Mouse (Mus musculus) c-Kit-negative CD71-positive TER-119-positive erythroid progenitor cells, embryonic 14.5 days (primary cell): Measurements from ENCODE around the gene Scrt2.
A peak's percentile ranks its signal among the peaks of the same experiment; 100 is the strongest.

Experiments
- DNase-seq: peaks from one replicate; pipeline ENCODE4 v3.0.0-alpha.2; 2013; ENCODE audit warnings: low read depth, low spot score

Gene Scrt2

DNA sequence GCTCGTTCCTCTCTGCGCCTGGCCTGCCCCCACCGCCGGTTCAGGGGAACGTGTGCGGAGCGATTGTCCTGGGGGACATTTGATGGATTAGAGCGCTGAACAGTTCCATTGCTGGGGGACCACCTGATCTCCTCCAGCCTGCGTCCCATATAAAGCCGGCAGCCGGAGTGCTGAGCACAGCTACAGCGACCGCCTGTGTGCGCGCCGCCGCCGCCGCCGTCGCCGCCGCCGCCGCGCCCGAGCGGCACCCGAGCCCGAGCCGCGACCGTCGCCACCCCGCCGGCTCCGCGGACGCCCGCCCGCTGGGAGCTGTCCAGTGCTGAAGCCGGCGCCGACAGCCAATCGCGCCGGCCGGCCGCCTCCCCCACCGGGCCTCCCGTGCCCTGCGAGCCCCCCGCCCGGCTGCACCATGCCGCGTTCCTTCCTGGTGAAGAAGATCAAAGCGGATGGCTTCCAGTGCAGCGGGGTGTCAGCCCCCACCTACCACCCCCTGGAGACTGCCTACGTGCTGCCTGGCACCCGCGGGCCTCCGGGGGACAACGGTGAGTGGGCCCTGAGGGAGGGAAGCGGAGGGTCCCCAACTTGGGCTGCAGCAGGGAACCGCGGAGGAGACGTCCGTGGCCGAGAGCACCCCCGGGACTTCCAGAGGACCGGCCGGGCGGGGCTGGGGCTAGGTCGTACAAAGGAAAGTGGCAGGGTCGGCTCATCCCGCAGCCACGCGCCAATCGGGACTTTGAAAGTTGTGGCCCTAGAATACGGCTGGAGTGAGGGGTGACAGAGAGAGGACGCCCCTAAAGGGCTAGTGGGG is 516 bp downstream of the Scrt2 start:
- no peak for DNase-seq

DNA sequence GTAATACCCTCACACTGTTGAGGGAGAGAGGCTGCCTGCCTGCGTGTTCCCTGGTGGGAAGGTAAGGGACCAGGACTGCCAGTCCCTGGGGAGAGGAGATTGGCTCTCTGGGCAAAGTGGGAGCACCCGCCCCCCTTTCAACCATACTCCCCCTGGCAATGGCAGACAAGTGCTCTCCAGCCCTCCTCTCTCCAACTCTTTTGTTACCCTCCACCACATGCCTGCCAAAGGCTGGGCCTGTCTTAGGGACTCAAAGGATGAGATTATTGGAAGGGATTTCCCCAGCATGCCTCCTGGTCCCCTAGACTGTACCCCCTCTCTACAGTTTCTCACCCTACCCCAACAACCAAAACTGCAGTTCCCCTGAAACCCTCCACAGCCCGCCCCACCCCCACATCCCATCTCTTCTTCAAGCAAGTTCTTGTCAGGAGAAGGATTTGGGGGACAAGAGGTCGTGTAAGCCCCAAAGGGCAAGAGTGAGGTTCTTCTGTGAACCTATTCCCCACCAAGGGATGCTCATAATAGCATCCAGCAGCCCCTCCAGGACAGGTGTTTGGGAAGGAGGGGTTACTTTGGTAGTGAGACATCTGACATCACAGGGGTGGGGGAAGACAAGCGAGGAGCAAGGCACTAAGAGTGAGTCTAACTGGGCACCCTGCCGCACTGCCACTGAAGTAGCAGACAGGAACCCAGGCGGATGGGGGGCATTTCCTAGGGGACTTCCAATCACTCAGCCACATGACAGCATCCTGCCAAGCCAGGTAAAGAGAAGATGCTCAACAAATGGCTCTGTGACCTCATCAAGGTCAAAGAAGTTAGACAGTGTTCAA is 1.3 kb downstream of the Scrt2 start:
- DNase-seq, result no peak

DNA sequence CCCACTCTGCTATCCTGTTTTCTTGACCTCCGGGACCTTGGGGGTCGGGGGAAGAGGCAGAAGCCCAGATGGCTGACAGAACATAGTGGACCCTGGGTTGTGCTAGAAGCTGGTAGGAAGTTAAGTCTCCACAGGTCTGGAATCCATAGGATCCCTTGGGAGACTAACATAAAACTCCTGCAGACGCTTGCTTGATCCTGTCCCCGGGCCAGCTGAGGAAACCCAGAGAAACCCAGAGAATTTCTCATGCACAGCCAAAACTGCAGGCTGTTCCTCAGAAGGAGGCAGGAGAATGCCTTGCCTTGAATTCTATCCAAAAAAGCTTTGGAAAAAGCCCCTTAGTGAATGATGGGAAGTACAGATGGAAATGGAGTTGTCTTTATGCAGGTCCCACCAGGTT is 2.1 kb downstream of the Scrt2 start:
- DNase-seq, result no peak

DNA sequence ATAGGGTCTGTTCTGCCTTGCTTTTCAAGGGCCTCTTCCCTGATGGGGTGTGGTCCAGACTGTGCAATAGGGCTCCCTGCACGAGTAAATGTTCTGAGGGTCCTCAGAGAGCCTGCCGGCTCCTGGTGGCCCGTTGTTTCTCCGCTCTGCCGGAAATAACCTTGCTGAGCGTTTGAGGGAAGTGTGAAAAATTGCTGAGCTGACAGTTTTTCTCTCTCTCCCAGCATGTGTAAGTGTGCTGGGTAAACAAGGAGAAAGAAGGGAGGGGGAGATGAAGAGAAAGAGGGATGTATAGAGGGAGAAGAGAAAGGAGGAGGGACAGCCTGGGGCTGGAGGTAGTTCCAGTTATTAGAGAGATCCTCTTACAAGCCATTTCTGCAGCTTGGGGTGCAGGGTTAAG is 3.0 kb downstream of the Scrt2 start:
- no peak for DNase-seq

DNA sequence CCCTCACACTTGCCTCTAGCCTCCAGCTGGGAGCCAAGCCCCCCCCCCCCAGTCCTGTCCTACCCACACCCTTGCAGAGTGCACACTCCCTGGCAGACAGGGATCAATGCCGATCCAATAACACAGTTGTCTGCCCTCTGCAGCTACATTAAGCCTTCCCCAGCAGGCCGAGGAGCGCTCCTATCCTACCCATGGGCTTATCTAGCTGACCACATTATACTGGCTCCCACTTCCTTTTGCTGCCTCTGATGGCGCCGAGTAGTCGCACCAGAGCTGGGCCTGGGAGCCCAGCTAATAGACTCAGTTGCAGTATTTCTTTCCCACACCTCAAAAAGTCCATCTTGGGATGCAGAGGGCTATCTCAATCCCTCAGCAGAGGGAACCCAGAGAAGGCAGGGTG is 4.1 kb downstream of the Scrt2 start:
- no peak for DNase-seq

DNA sequence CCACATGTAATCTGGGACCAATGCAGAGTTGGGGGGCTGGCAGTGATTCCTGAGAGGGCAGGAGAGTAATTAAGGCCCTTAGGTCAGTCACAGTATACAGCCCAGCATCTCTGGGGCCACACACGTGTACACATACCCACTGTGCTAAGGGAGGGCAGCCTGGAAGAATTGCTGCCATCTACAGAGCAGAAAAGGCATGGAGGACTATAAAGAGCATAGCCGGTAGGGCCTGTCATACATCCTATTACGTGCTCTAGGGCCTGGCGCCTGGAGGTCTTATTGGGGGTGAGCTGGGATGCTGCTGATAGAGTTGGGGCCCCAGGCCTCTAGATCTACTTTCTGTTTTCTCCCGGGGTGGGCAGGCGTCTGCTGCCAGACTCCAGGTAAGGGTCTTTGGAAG is 5.1 kb downstream of the Scrt2 start:
- DNase-seq, result no peak

DNA sequence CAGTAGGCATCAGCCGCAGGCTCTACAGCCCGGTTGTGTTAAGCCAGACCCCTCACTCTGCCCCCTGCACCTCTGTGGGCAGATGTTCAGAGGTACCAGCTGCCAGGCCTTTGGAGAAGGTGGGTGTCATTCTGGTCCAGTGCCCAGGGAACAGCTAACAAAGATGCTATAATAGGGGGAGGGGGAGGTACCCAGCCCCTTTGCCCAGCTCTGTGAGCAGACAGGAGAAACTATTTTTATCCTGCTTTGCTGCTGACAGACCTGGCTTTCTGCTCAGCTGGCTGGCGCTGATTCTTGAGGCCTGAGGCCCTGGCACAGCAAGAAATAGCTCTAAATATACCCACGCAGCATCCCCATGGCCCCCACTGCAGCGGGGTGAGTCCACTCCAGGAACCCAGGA is 5.8 kb downstream of the Scrt2 start:
- no peak for DNase-seq

DNA sequence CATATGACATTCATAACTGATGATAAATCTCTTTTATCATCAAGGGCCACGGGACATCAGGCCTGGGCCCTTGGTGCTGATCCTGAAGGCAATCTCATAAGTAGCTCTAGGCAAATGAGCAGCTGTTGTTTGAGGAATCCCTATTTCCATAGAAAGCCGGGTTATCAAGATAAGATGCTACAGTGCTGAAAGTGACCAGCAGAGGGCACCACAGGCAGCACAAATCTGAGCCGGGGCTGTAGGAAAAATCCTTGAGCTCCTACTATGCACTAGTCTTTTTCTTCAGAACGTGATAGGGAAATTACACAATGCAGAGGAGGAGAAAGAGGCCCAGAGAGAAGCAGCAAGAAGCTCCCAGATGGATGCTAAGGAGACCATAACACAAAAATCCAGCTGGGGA is 7.7 kb downstream of the Scrt2 start:
- peak; percentile 40 for DNase-seq

DNA sequence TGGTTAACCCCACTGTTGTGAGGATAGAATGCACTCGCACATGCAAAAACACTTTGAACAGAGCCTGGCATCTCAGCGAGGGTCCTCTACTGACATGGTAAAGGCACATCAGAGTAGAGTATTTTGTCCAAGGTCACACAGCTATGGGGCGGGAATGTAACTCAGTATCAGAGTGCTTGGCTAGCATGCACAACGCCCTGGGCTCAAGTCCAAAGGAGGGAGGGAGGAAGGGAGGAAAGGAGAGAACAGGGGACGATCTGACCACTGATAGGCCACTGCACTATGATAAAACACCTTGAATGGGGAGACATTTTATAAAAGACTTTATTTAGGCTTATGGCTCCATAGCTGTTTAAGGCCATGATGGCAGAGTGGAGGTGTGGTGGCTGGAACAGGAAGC is 8.3 kb downstream of the Scrt2 start:
- DNase-seq, result no peak

DNA sequence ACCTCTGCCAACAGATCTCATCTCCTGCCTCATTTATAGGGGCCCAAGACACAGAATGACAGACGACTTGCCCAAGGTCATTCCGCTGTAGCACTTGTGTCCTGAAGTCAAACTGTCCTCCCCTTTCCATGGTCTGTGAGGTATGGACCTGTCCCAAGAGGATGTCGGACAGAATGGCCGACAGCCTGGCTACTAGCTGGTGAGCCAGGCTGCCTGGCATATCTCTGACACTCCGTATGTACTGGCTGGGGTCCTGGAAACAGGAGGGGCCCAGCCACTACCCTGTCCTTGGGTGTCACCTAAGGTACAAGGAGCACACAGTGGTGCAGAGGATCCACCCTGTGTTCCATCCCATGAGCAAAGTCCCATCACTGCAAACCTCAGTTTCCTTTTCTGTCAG is 9.2 kb downstream of the Scrt2 start:
- DNase-seq, result no peak

DNA sequence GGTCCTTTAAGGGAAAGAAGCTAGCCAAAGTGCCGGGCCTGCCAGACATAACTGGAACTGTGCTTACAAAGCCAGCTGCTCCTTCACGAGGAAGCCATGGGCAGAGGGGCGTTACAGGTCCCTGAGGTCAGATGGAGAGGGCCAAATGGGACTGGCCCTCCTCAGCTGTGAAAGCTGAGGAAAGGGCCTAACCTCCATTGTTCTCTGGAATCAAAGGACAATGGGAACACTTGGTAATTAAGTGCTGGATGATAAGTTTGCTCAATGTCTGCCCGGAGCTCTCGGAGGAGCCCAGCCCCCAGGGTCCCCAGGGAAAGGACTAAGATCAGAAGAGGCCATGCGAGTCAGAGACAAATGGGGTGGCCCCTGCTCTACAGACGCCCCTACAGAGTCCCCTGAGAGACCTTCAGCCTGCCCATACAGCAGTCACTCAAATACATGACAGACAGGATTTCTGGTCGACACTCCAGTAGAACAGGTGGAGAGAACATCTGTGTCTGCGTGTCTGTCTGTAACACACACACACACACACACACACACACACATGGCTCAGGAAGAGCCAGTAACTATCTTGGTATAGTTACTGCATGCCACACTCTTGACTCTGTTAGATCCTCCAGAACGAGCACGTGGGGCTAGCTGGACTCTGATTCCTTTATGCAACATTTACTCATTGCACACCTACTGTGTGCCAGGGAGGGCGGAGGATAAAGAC is 10.2 kb downstream of the Scrt2 start:
- DNase-seq, result no peak

DNA sequence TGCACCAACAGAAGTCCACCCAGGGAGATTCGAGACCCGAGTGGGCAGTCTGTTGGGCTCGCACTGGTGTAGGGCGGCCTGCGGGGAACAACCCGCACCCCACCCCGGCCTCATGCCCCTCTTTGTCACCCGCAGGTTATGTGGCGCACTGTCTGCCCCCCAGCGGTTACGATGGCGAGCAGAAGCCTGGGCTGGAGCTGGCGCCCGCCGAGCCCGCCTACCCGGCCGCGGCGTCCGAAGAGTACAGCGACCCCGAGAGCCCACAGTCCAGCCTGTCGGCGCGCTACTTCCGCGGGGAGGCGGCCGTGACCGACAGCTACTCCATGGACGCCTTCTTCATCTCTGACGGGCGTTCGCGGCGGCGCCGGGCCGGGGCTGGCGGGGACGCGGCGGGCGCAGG is 11.6 kb downstream of the Scrt2 start:
- no peak for DNase-seq

DNA sequence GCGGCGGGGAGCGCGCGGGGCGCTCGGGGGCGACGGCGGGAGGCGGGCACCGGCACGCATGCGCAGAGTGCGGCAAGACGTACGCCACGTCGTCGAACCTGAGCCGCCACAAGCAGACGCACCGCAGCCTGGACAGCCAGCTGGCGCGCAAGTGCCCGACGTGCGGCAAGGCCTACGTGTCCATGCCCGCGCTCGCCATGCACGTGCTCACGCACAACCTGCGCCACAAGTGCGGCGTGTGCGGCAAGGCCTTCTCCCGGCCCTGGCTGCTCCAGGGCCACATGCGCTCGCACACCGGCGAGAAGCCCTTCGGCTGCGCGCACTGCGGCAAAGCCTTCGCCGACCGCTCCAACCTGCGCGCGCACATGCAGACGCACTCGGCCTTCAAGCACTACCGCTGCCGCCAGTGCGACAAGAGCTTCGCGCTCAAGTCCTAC is 12.0 kb downstream of the Scrt2 start:
- DNase-seq, result no peak

DNA sequence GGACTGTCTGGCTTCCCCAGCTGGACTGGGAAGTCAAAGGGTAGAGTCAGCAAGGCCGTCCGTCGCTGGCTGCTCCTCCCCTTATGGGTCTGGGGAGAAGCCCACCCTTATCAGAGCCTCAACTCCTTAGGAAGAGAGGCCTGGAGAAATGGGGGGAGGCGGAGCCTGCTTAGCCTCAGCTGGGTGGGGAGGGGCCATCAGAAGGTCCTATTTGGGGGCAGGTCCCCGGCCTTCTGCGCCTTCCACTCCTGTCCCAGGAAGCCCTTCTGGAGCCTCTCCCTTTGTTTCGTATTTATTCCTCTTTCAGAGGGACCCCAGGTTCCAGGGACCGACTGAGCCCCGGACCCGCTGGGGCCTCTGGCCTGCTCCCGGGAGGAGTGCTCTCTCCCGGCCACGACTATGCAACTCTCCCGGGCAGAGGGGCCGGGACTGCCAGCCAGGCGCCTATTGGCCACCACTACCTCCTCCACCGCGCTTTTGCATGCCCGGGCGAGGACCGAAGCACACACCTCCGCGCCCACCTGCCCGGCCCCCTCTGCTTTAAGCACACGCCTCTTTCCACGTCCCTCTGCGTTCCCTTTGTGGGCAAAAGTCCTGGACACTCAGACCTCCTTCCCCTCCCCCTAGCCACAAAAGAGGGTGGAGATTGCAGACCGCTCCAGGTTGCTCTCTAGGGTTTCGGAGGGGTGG is 13.7 kb downstream of the Scrt2 start:
- no peak for DNase-seq

DNA sequence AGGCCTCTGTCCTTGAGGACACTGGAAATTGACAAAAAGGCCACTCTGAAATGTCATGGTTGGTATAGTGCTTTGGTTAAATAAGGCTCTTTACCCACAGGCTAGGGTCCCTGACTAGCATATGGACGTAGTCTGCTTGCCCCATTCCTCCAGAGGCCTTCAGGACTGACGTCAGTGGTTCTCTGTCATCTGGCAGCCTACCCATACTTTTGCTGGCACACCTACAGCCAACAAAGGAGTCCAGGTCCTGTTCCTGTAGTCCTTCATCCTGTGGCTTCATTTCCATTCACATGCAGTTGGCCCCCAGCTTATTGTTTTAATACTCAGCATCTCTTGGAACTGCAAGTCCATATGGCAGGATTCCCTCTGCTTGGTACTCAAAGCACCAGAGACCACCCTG is 15.6 kb downstream of the Scrt2 start:
- DNase-seq, result no peak

DNA sequence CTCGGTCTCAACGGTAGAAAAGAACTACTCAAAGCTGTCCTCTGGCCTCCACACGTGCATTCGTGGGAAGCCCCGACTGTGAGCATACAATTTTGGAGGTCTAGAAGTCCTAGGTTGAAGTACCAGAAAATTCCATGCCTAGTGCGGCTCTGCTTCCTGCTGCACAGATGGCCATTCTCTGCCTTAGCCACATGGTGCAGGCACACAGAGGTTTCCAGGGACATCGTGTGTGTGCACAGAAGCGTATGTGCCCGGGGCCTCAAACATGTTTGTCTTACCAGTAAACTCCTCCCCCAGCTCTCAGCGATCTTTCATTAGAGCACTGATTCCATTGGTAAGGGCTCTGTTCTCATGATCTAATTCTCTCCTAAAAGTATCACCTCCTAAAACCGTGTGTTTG is 16.6 kb downstream of the Scrt2 start:
- no peak for DNase-seq

DNA sequence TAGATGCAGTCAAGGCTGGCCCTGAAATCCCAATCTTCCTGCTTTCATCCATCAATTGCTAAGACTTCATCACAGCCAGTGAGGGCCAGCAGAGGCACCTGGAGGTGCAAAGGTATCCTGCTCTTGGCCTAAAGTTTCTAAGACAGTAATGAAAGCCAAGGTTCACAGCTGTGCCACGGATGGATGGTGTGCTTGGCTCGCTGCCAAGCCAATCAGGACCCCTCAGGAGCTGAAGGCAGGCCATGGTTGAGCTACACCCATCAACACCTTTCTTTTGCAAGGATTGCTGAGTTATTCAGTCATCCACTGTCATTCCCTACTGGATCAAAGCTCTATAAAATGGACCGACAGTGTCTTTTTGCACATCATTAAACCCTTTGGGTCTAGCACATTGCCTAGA is 18.2 kb downstream of the Scrt2 start:
- no peak for DNase-seq

DNA sequence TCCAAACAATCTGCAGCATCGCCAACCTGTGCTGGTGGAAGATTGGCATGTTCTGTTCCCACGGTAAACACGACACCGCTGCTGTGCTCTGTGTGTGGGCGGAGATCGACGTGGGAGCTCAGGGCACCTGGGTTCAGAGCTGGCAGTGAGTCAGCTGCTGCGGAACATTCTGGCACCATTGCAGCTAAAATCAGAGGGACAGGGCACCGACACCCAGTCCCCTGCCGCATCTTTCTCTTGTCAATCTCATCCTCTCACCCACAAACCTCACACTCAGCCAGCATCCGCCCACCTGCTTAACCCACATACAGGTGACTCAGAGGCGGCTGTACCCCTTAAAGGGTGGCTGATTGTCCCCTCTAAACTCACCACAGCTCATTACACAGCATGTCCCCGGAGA is 20.4 kb downstream of the Scrt2 start:
- no peak for DNase-seq

DNA sequence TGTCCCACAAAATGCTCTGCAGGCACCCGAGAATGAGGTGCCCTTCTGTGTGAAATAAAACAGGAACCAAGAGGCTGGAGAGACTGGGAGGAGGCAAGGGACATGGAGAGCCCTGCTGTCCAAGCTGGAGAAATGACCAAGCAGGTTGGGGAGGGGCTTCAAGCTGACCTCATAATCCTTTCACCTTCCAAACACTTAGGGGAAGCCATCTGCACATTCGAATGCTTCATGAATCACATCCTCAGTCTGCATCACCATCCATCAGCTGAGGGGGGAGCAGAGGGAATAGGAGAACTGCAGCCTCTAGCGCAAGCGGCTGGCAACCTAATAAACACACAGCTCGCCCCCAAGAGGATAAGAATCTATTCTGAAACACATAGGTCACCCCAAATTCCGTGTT is 21.0 kb downstream of the Scrt2 start:
- DNase-seq, result no peak

DNA sequence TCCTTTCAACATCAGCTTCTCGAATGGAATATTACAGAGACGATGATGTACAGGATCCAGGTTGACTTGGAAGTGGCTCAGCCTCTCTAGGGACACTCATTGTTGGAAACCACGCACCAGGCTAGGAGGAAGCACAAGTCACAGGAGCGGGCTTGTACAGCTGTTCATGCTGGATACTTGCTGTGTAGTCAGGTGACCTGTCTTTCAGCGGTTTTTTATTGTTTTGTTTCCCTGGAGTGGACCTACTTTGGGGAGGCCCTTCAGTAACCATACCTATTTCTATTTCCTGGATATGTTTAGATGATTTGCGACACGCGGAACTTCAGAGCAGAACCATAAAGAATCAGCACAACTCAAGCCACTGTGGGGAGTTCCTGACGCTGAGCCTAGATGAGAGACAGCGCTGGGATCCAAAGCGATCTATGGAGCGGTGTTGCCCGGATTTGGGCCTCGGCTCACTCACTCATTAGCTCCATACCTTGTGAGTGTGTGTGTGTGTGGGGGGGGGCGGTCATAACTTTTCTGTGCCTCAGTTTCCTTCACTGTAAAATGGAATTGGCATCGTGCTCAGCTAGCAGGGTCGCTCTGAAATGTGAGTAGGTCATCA is 23.5 kb downstream of the Scrt2 start:
- DNase-seq, result peak; percentile 48
